ENCODE assay signal across 12 mouse cellular contexts in genomic region chr12:34683375-34683774, GRCm38 (mm10).
A peak's percentile ranks its signal among the peaks of the same experiment; 100 is the strongest.
DNase-seq lines count a peak whose midpoint lies in the region; ATAC-seq lines count a peak whose summit lies in the region.
"Had no signal": no experiment of that assay in that cellular context is flagged by ENCODE, and none has a peak within 500 bp of the region (broad histone marks: within the 10 kb centered on the region; RNA-seq: fewer than 3 reads in every experiment).

No protein-coding gene starts in this region.

- no peaks in the 10 kb centered on the region for H3K36me3 ChIP-seq in kidney, embryonic 14.5 days (ENCODE audit: control insufficient read depth, insufficient read depth, low read length)
- H3K36me3 ChIP-seq in embryonic facial prominence, embryonic 14.5 days (ENCODE audit: control insufficient read depth, insufficient read depth, low read length) = no peaks in the 10 kb centered on the region
- H3K36me3 ChIP-seq in limb, embryonic 10.5 days = no peaks in the 10 kb centered on the region
- H3K36me3 ChIP-seq: neural tube, embryonic 12.5 days had no signal

- no peak overlapping the region for H3K9ac ChIP-seq in kidney, embryonic 14.5 days (ENCODE audit: low read depth, low read length)
- H3K9ac ChIP-seq in embryonic facial prominence, embryonic 14.5 days (ENCODE audit: low read depth, low read length) = no peak overlapping the region
- H3K9ac ChIP-seq: neural tube, embryonic 12.5 days had no signal

- 57% methylated on average over 4 of the region's 4 CpGs for WGBS in kidney, embryonic 14.5 days
- 46% methylated on average over 4 of the region's 4 CpGs for WGBS in embryonic facial prominence, embryonic 14.5 days
- WGBS in limb, embryonic 10.5 days = 49% methylated on average over 4 of the region's 4 CpGs

- H3K27ac ChIP-seq in kidney, embryonic 14.5 days (ENCODE audit: low read depth, low read length) = no peak overlapping the region
- H3K27ac ChIP-seq in embryonic facial prominence, embryonic 14.5 days (replicated peaks; ENCODE audit: low read depth, low read length) = no peak overlapping the region
- H3K27ac ChIP-seq in limb, embryonic 10.5 days = peak overlapping the region; percentile 66
- H3K27ac ChIP-seq: neural tube, embryonic 12.5 days had no signal

- no peak overlapping the region for H3K4me2 ChIP-seq in kidney, embryonic 14.5 days (replicated peaks; ENCODE audit: low read depth, low read length)
- H3K4me2 ChIP-seq in embryonic facial prominence, embryonic 14.5 days (ENCODE audit: low read depth, low read length) = no peak overlapping the region
- H3K4me2 ChIP-seq: heart, embryonic 11.5 days; neural tube, embryonic 12.5 days had no signal

- no peaks in the 10 kb centered on the region for H3K4me1 ChIP-seq in kidney, embryonic 14.5 days (ENCODE audit: control insufficient read depth, insufficient read depth, low read length)
- peaks cover 7% of the 10 kb centered on the region; the same call in 1 of the 2 replicates for H3K4me1 ChIP-seq in embryonic facial prominence, embryonic 14.5 days (ENCODE audit: control insufficient read depth, insufficient read depth, low read length)
- peaks cover 34% of the 10 kb centered on the region for H3K4me1 ChIP-seq in limb, embryonic 10.5 days
- H3K4me1 ChIP-seq: neural tube, embryonic 12.5 days had no signal

- no peaks in the 10 kb centered on the region for H3K9me3 ChIP-seq in kidney, embryonic 14.5 days (ENCODE audit: control insufficient read depth, low read length)
- H3K9me3 ChIP-seq in embryonic facial prominence, embryonic 14.5 days (ENCODE audit: control insufficient read depth, low read length) = no peaks in the 10 kb centered on the region
- no peaks in the 10 kb centered on the region for H3K9me3 ChIP-seq in limb, embryonic 10.5 days (replicated peaks)
- H3K9me3 ChIP-seq: neural tube, embryonic 12.5 days had no signal

- no peak for ATAC-seq in kidney, embryonic 14.5 days (ENCODE audit: low FRiP score, low TSS enrichment)
- peak; percentile 84 for ATAC-seq in embryonic facial prominence, embryonic 14.5 days (ENCODE audit: low read depth)

- peak; percentile 18 for DNase-seq in kidney, adult 18-20 months
- DNase-seq in NIH3T3 (ENCODE audit: low read depth) = peak; percentile 6
- peak; percentile 68 for DNase-seq in embryonic facial prominence, embryonic 14.5 days (ENCODE audit: low spot score)
- peak; percentile 52 for DNase-seq in limb, embryonic 10.5 days (ENCODE audit: low spot score)
- DNase-seq in yolk sac, embryonic 10.5 days (ENCODE audit: low spot score) = no peak
- DNase-seq in ovary, postnatal 14 days (ENCODE audit: low spot score) = no peak
- DNase-seq: layer of hippocampus, postnatal 36 days; lung, postnatal 14 days; right cerebral cortex, adult 18-20 months had no signal

- H3K27me3 ChIP-seq in kidney, embryonic 14.5 days (ENCODE audit: control insufficient read depth, insufficient read depth, low read length) = no peaks in the 10 kb centered on the region
- no peaks in the 10 kb centered on the region for H3K27me3 ChIP-seq in embryonic facial prominence, embryonic 14.5 days (replicated peaks; ENCODE audit: control insufficient read depth, insufficient read depth, low read length)
- H3K27me3 ChIP-seq in limb, embryonic 10.5 days (ENCODE audit: low read depth, poor library complexity, severe bottlenecking) = no peaks in the 10 kb centered on the region
- H3K27me3 ChIP-seq: neural tube, embryonic 12.5 days had no signal

- no peak overlapping the region for H3K4me3 ChIP-seq in kidney, embryonic 14.5 days (ENCODE audit: low read length)
- no peak overlapping the region for H3K4me3 ChIP-seq in embryonic facial prominence, embryonic 14.5 days (ENCODE audit: low read depth, low read length)
- H3K4me3 ChIP-seq in limb, embryonic 10.5 days = no peak overlapping the region
- H3K4me3 ChIP-seq: neural tube, embryonic 12.5 days had no signal

Comparison
In these comparisons a context has a peak if more than half of its experiments do, and no peak if none do; other contexts are left out.
1. DNase-seq: peak in kidney, adult 18-20 months (single experiment), NIH3T3 (single experiment), embryonic facial prominence, embryonic 14.5 days (single experiment) and limb, embryonic 10.5 days (single experiment); none in yolk sac, embryonic 10.5 days (single experiment) and ovary, postnatal 14 days (single experiment).